Mouse (Mus musculus) yolk sac, embryonic 10.5 days (tissue): Measurements from ENCODE around the gene Hsf4.
"Not testable (repeated sequence)": the region's sequence is repeated elsewhere in the genome, so short reads cannot be mapped to it uniquely, and the experiment has no call there.

Experiments used
- DNase-seq: peaks from one replicate; pipeline ENCODE4 v3.0.0-alpha.2; 2017; ENCODE audit warnings: low spot score

Gene Hsf4

GRCm38 (mm10) chr8:105285514-105285913, 15.9 kb downstream of the Hsf4 start:
- no peak for DNase-seq

- DNase-seq: no peak
Observed at GRCm38 (mm10) chr8:105286907-105287306, 17.3 kb downstream of the Hsf4 start.

- no peak for DNase-seq
Observed at GRCm38 (mm10) chr8:105288231-105288630, 18.6 kb downstream of the Hsf4 start.

- peak; percentile 91 for DNase-seq
Observed at GRCm38 (mm10) chr8:105288958-105289732, 19.5 kb downstream of the Hsf4 start.

- DNase-seq: peak; percentile 45
Observed at GRCm38 (mm10) chr8:105289805-105290460, 20.3 kb downstream of the Hsf4 start, which contains the start of gene 4931428F04Rik. Gene 4931428F04Rik (minus strand): TSS chr8:105289864.

- peak; percentile 78 for DNase-seq
Observed at GRCm38 (mm10) chr8:105290554-105291314, 21.1 kb downstream of the Hsf4 start.

- not testable (repeated sequence) for DNase-seq
Observed at GRCm38 (mm10) chr8:105291364-105291763, 21.8 kb downstream of the Hsf4 start.

- not testable (repeated sequence) for DNase-seq
Observed at GRCm38 (mm10) chr8:105291802-105292201, 22.2 kb downstream of the Hsf4 start.

GRCm38 (mm10) chr8:105292471-105292870, 22.9 kb downstream of the Hsf4 start:
- no peak for DNase-seq

- no peak for DNase-seq
Observed at GRCm38 (mm10) chr8:105293405-105293804, 23.8 kb downstream of the Hsf4 start.

- DNase-seq: no peak
Observed at GRCm38 (mm10) chr8:105294776-105295175, 25.2 kb downstream of the Hsf4 start.

GRCm38 (mm10) chr8:105295256-105295655, 25.7 kb downstream of the Hsf4 start:
- DNase-seq: no peak

- no peak for DNase-seq
Observed at GRCm38 (mm10) chr8:105295895-105296573, 26.4 kb downstream of the Hsf4 start, which contains the start of gene Exoc3l. Gene Exoc3l (minus strand): TSS chr8:105296101.

GRCm38 (mm10) chr8:105297511-105298192, 28.1 kb downstream of the Hsf4 start, which contains the start of gene E2f4:
Gene E2f4 (plus strand): TSS chr8:105297663.
- peak; percentile 89 for DNase-seq

- DNase-seq: no peak
Observed at GRCm38 (mm10) chr8:105298351-105299252, 29.0 kb downstream of the Hsf4 start.

- DNase-seq: no peak
Observed at GRCm38 (mm10) chr8:105299962-105300361, 30.4 kb downstream of the Hsf4 start.

GRCm38 (mm10) chr8:105303396-105303795, 33.8 kb downstream of the Hsf4 start:
- no peak for DNase-seq

GRCm38 (mm10) chr8:105303874-105304273, 34.3 kb downstream of the Hsf4 start:
- DNase-seq: no peak

GRCm38 (mm10) chr8:105304325-105305210, 35.0 kb downstream of the Hsf4 start:
- DNase-seq: no peak
